Mouse (Mus musculus): ENCODE measurements around the gene Tmtc1.

GRCm38 (mm10) chr6:148444796-148445195, 607 bp upstream of the Tmtc1 start:
- no peak for TF ChIP-seq POLR2A (IDR thresholded peaks at IDR 0.05; ENCODE audit: low read depth, low read length)
- TF ChIP-seq CTCF (IDR thresholded peaks at IDR 0.05; ENCODE audit: borderline replicate concordance, insufficient read depth, low read length): no peak

All from embryonic fibroblast, embryonic 13.5 days (primary cell).